Mouse (Mus musculus) urinary bladder, adult 2 months (tissue): ENCODE measurements around the gene Fam213b. TPM values are rescaled to one million over a fixed set of nuclear protein-coding genes. Genes with fewer than 3 reads are reported as not detected.

Experiments used
- DNase-seq: peaks from one replicate; pipeline ENCODE4 v3.0.0; 2022; ENCODE audit warnings: low spot score
- polyA plus RNA-seq: library from polyadenylated mRNA; depleted of rRNA; stranded (reverse); fragments of >200 nt; gene quantifications from 2 replicates; pipeline ENCODE4 v1.2.3, GENCODE M21; 2012; rRNA removed

The Fam213b gene
- 33.1 and 35.2 TPM in 2 replicates for polyA plus RNA-seq

DNA sequence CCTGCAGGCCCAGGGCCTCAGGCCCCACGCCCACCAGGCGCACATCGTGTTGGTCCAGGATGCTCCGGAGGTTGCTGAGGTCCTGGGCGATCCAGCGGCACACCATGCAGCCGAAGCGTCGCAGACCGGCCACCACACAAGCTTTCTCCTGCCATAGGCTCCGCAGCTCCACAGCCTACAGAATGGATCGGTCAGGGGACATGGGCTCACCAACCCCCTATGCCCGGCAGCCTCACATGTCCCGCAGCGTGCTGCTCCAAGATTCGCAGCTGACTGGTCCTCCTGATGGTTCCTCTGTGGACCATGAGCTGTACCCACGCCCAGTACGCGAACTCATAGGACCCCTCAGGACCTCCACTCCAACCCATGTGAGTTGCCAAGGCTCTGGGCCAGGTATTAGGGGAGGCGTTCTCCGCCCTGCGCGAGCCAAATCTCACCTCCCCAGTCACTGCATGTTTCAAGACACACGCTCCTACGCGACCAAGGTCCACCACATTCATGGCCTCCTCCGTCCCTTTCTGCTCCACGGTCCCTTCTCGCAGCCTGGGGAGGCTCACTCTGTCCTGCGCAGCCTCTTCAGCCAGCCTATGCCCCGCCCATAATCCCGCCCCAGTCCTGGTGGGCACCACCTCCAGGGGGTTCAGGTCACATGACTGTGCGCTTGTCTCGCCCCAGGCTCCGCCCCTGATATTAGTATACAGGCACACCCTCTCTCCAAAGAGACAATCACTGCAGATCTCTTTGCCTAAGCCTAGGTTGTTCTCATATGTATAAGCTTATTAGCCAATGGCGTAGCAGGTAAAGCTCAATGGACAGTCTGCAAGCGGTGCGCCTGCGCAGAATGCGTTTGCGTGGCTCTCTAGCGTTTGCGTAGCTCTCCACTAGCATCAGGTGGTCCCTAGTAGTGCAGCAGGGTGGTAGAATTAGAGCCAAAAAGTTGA, at the start of gene Fam213b:
TSS of gene Fam213b (minus strand) at position 630 of the 941 bp plus-strand sequence.
- peak; percentile 39 for DNase-seq

DNA sequence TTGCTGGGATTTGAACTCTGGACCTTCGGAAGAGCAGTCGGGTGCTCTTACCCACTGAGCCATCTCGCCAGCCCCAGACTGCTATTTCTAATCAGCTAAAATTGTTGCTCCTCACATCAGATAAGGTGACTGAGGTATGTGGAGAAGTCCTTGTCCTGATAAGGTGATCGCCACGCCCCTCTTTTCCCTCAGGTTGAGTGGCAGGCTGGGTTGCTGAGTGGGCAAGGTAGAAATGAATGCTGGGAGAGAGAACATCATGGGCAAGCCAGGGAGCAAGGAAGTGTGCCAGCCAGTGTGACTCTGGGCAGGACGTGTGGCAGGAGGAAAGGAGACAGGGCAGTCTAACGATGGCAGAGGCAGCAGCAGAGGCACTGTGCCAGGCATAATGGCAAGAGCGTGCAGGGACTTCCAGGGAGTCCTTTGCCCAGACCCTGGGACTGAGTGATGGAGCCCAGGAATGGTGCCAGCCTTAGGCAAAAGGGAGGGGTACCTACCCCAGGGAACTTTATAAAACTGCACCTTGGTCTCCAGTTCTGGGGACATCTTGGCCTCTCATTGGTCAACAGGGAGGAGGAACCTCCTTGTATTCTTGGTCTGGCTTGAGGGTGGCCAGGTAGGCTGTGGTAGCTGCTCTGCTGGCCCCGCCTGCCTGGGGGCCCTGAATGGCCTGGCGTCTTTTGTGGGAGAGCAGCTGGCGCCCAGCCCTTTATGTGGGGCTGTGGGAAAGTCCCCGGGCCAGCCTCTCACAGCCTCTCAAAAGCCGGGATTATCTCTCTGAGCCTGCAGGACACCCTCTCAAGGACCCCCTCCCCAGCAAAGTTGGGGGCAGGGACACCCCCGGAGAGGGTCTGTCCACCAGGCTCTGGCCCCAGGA, 49.4 kb upstream of the Fam213b start:
- DNase-seq = no peak

DNA sequence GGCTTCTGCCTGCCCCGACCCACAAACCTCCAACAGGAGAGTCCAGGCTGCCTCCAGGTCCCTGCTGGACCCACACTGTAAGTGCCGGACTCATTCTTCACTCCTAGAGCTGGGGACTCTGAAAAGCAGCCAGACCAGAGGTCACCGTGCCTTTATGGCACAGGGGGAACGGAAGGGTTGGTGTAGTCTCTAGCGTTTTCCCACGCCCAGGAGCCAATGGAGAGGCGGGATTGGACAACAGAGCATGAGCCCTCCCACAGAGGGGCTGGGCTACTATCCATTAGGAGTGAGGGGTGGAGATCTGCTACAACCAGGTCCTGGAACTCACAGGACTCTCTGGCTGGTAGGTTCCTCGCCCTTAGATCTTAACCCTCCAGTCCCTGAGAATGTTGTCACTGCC, 47.4 kb upstream of the Fam213b start:
- DNase-seq = no peak

DNA sequence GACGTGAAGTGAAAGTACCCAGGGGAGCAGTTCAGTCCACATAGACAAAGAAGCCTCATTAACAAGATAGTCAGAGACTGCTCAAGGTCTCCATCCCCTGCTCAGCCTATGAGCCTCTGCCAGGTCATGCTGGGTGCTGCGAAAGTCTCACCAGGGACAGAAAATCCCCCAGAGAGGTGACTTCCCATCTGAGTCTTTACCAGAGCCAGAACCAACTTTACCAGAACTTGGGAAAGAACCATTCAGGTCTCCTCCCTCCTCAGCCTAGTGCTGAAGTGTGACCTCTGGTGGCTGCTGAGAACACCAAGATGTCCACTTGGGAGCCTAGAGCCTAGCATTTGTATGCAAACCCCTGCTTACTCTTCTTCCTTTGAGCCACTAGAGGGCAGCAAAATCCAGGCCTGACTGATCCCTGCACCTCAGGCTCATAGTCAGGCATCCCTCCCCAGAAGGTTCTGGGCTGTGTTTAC, 45.2 kb upstream of the Fam213b start:
- no peak for DNase-seq

DNA sequence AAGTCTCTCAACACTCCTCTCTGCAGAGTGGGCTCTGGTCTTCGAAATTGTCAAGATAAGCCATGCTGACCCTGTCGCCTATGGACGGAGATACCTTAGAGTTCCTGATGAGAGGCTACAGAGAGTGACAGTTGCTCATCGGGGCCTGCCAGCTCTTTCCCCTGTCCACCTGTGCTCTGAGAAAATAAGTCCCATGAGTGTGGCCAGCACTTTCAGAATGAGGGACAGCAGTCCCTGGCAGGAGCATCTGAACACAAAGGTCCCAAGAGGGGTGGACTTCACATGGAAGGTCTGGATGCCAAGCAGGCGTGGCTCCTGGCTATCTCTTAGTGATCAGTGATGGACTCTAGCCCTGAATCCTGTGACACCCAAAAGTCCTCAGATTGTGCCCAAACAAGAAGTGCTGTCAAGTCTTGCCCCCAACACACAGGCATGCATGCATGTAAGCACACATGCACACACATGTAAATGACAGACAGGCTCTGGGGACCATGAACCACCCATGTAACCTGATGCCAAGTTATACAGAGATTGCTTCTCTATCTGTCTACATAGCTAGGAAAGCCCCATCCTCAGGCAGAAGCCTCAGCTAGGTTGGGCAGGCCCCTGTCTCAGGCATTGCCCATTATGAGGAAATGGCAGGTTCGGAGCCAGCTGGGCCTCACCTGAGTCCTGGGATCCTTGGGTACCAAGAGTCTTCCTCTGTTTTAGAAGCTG, 44.5 kb upstream of the Fam213b start:
- no peak for DNase-seq

DNA sequence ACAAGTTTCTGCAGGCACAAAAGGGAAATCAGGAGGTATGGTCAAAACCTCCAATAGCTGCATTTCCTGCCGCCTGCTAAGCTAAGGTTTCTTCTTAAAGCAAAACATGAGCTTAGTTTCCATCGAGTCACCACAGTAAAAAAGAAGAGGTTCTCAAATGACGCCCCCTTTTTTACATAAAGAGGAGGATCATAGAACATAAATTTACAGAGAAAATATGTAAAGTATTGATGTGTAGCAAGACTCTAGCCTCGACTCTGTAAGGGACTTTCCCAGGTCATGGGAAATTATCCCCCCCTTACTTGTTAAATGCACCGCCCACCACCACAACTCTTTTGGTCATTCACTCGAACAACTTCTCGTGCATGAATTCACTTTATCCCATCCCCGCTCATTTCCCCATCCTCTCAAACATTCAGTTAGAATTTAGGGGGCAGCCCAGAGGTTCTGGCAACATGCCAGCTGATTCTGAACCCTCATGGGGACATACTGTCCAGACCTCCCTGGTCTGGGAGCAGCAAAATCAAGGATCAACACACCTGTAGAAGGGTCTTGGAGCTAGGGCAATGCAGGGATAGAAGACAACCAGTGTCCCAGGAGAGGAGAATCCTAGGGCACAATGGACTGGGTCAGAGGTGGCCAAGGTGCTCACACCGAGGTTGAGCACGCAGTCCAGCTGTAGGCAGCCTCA, 43.8 kb upstream of the Fam213b start:
- no peak for DNase-seq

DNA sequence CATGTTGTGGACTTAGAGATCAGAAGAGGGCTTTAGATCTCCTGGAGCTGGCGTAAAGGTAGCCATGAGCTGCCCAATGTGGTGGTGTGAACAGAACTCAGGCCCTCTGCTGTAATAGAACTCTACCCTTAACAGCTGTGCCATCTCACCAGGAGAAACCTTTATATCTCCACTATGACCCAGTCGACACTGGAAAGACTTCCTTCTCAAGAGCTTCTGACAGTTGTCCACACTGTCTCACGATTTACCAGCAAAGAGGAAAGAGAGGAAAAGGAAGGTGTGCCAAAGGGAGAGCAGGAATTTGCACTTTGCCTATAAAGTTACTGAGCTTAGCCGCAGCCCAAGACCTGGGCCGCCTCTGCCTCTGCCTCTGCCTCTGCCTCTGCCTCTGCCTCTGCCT, 42.9 kb upstream of the Fam213b start:
- DNase-seq = no peak

DNA sequence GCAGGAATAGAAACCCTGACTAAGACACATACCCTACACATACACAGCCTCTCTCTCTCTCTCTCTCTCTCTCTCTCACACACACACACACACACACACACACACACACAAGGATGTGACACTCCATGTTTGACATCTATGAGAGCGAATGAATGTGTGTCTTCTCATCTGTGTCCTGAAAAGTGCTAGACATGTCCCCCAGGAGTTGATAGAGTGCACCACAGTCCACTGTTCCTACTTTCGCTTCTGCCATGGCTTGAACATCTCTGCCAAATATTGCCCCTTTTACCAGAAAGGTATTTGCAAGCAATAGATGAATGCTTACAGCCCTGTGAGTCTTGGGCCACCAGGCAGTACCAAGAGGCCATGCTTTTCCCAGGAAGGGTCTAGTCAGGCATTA, 41.2 kb upstream of the Fam213b start:
- no peak for DNase-seq

DNA sequence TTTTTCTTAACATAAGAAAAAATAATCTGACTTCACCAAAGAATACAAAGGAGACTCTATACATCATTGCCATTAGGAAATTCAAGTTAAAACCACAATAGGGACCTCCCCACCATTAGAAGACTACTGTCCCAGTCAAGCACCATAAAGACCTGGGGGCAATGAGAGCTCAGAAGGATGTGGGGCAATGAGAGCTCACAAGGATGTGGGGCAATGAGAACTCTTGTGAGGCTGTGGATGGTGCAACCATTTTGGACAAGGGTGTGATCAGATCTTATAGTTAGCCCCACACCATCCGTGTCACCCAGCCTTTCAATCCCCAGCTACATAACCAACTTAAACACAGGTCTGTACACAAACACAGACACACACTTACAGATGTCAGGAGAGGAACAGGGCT, 38.8 kb upstream of the Fam213b start:
- DNase-seq = no peak

DNA sequence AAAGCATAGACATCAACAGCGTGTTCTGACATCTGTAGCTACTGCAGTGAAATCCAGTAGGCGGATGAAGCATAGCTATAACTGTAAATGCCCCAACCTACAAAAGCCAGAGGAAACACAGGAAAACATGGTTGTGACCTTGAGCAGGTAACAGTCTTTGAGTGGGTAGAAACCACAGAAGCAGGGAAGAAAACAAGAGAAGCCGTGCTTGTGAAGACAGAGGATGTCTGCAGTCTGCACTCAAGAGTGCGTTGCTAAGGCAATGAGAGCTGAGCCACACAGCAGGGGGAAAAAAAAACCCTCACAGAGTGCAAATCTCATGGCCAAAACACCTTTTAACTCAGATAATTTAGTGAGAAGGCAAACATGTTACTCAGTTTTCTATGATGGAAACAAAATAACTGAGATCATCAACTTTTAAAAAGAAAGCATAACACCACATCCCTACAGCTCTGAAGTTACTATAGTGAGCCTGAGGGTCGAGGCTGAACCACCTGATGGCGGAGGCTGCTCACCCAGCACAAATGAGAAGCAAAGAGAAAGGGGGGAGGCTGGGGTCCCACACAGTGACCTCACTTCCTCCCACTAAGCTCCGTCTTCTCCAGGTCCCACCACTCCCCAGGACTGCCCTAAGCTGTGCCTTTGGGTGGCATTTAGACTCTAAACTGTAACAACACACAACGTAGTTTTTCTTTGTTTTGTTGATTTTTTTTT, 37.8 kb upstream of the Fam213b start:
- DNase-seq = no peak

DNA sequence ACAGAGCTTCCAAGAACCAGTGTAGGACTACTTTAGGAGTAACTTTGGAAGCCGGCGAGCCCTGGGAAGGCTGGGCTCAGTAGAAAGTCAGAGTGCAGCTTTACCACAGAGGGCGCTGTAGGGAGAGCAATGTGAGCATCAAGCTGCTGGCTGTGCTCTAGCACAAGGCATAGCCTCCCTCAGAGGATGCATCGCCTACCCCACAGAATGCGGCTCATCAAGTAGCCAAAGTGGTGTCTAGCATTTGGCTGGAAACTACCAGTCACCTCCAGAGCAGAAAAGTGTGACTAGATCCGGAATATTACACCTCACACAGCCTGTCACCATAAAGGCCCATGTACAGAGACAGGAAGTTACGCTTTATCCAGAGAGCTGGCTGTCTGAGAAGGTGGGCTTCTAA, 36.9 kb upstream of the Fam213b start:
- no peak for DNase-seq

DNA sequence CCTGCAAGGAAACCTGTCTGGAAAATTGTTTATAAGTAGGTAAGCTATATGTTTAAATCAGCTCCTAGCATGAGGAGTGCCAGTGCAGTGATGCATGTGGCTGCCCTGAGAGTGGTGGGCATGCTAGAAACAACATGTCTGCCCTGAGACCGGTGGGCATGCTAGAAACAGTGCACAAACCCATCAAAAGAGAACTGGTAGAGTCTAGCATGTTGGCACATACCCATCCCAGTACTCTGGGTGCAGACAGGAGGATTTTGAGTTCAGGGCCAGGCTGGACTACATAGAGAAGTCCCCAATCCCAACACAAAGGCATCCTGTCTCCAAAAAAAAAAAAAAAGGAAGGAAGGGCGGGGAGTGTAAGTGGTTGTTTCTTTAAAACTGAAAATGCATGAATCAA, 35.9 kb upstream of the Fam213b start:
- no peak for DNase-seq

DNA sequence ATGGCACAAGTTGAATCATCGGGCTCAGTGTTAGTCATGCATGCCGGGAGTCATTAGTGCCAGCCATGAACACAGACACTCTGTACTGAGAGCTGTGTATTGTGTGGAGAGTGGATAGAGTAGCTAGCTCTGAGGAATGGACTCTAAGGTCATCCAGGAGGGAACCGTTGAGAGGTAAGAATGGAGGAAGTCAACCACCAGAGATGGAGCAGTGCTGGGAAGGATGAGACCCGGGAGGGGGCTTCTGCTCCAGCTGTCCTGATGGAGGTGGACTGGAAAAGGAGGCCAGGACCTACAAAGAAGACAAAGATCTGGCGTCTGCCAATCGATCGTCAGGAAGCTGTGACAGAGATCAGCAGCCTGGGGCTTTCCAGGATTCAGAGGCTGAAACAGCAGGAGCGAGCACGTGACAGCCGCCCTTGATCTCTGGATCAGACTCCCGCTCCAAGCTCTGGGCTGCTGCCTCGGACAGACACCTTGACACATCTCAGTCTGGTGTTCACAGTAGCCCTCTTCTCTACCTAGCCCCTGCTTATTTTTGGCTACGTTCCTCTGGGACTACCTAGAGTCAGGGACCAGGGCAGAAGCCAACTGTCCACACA, 34.5 kb upstream of the Fam213b start:
- DNase-seq = no peak

DNA sequence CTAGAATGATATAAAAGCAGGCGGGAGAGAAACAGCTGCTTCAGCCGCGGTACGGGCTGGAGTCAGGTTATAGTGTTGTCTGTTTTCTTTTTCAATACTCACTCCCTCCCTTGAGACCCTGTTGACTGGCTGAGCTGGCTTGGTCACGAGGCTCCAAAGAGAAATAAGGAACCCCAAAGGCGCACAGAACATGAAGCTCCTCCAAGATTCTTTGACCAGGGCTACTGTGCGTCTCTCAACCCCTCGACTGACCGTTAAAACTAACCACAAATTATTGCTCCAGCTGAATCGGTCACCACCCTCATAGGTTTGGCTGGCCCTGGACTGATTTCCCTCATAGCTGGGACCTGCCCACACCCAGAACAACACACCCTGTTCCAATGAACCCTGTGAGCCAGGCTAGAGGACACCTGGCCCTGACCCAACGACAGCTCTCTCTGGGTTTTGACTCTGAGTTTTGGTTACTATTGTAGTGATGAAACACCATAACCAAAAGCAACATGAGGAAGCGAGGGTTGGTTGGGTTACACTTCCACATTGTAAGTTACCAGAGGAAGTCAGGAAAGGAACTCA, 30.2 kb upstream of the Fam213b start:
- DNase-seq = no peak

DNA sequence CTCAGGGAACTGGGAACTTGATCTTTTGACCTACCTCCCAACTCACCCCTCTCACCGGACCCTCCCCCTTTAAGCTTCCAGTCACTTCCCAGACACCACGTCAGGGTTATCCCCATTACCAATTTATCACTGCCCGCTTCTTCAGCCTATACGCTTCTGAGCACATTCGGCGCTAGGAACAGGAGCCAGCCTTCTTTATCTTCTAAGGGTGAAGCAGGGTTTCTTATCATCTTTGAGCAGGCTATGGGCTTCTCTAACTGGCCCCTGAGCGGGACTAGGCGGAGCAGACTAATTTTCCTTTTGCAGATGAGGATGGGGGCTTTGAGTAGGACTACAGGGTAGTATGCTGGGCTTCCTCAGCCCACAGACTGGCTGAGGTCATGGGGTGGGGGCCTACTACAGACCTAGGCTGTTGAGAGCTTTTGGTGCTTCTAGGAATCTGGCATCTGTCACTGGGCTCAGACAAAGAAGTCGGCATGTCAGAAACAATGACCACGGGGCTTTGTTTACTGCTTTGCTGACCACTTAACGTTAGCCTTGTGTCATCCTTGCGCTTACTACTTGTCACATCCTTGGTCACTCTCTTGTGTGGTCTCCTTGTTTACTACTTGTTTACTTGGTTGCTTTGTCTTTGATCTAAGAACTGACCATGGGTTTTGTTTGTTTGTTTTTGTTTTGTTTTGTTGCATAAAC, 29.6 kb upstream of the Fam213b start, which contains the start of gene Tnfrsf14:
TSS of gene Tnfrsf14 (minus strand) at position 169 of the 693 bp plus-strand sequence.
- DNase-seq = no peak

DNA sequence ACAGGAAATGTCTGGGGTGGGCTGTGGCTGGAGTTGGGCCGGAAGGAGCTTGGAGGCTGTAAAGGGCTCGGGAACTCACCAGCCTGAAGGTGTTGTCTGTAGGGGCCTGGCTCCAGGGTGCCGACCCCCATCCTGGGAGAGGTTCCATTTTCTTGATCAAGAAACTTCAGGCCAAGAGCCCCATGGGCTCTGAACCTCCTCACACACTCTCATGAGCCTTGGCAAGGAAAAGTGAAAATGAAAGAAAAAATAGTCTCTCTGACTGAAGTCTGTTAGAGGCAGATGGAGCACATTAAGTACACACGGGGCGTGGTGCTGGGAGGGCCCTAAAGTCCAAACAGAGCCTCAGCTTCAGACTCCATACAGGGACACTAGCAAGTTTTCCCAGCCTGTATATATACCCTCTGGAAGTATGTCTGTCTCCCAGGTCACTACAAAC, 29.0 kb upstream of the Fam213b start:
- DNase-seq = no peak

DNA sequence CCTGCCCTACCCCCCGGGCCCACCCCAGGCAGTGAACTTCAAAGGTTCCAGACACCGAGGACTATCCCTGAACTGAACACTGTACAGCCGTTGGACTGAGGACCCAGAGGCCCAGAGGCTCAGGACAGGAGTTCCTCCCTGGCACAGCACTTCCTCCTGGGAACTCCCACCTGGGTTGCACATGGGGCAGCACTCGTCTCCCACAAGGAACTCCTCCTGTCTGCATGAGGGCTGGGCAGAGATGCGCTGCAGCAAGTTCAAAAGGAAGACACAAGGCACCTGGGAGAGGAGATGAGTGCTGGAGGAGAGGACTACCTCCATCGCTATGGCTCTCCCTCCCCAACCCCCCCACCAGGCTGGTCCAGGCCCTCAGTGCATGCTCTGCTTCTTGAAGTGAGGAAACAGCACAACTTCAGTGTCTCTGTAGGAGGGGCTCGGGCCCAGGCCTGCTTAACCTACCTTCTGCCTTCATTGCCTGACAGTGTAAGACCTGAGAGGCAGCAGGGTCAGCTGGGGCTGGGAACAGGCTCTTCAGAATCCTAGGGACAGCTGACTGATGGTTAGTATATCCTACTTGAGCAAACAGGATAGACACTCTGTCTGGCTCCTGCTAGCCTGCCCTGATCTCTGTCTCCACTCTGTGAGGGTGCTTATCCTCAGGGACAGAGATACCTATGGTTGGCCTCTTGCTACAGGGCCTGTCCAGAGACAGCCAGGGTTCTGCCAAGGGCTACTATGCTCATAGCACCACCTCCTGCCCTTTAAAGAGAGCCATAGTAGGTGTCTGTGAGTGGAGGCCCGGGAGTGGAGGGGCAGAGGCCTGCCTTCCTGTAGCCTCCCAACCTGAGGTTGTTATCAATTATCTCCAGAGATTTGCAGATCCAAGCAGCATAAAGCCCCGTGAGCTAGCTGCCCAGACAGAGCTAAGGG, 28.3 kb upstream of the Fam213b start:
- DNase-seq = no peak

DNA sequence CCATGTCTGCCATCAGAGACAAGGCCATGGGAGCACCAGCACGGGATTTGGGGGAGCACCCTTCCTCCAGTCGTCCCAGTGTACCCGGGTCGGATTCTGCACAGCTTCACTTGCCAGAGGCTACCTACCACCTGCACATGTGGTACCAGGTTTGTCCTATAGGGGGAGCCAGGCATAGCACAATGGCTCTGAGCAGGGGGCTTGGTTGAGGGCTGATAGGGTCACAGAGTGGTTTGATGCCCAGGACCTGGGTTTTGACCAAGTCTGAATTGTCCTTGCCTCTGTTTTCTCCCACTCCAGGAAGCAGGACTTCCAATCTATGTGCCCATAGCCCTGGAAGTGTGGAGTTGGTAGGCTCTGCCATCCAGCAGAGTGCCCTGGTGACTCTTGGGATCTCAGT, 26.5 kb upstream of the Fam213b start:
- DNase-seq = no peak
